Mouse (Mus musculus): ENCODE data around the gene Adgrl4. TPM values are rescaled to one million over a fixed set of nuclear protein-coding genes. Genes with fewer than 3 reads are reported as not detected.

The Adgrl4 gene
- 4.2 and 5.4 TPM in 2 replicates for polyA plus RNA-seq (2015; fragmentation: Nextera tagmentation; extraction: Ambion mirVana)

- no peak for ATAC-seq (ENCODE audit: insufficient number of reproducible peaks, insufficient read depth, low FRiP score, low TSS enrichment, low read depth)
- Histone ChIP-seq H3K36me3 (no peaks in the 10 kb centered on the region), H3K27ac (no peak within 1 kb of the TSS), H3K9me3 (no peaks in the 10 kb centered on the region), H3K9ac (peak within 1 kb of the TSS; percentile 60), H3K27me3 (peaks cover 5% of the 10 kb centered on the region; the same call in 1 of the 2 replicates), H3K4me1 (peaks cover 9% of the 10 kb centered on the region), H3K4me2 (peak within 1 kb of the TSS; percentile 59), H3K4me3 (peak within 1 kb of the TSS; percentile 29)
- WGBS: 3% methylated on average over 17 of the region's 17 CpGs
Measured at GRCm38 (mm10) chr3:151437693-151438092, at the start of gene Adgrl4. Adgrl4 (plus strand) TSS chr3:151437887.

- Histone ChIP-seq H3K9me3 (no peaks in the 10 kb centered on the region), H3K27me3 (no peaks in the 10 kb centered on the region), H3K27ac (no peak overlapping the region), H3K4me1 (no peaks in the 10 kb centered on the region), H3K4me3 (no peak overlapping the region), H3K36me3 (no peaks in the 10 kb centered on the region), H3K9ac (no peak overlapping the region), H3K4me2 (no peak overlapping the region)
- no peak for ATAC-seq (ENCODE audit: insufficient number of reproducible peaks, insufficient read depth, low FRiP score, low TSS enrichment, low read depth)
Measured at GRCm38 (mm10) chr3:151390912-151391311, 46.8 kb upstream of the Adgrl4 start.

GRCm38 (mm10) chr3:151392891-151393290, 44.8 kb upstream of the Adgrl4 start:
- Histone ChIP-seq H3K9me3 (no peaks in the 10 kb centered on the region), H3K27me3 (no peaks in the 10 kb centered on the region), H3K27ac (no peak overlapping the region), H3K4me1 (no peaks in the 10 kb centered on the region), H3K36me3 (no peaks in the 10 kb centered on the region), H3K4me3 (no peak overlapping the region), H3K4me2 (no peak overlapping the region), H3K9ac (no peak overlapping the region)
- 89% methylated on average over 4 of the region's 4 CpGs for WGBS
- no peak for ATAC-seq (ENCODE audit: insufficient number of reproducible peaks, insufficient read depth, low FRiP score, low TSS enrichment, low read depth)

GRCm38 (mm10) chr3:151393330-151393729, 44.4 kb upstream of the Adgrl4 start:
- H3K9ac ChIP-seq: no peak overlapping the region
- H3K4me1 ChIP-seq: no peaks in the 10 kb centered on the region
- no peak overlapping the region for H3K4me2 ChIP-seq
- H3K4me3 ChIP-seq: no peak overlapping the region
- WGBS: 85% methylated on average over 1 of the region's 1 CpGs
- H3K36me3 ChIP-seq: no peaks in the 10 kb centered on the region
- H3K9me3 ChIP-seq: no peaks in the 10 kb centered on the region
- no peak for ATAC-seq (ENCODE audit: insufficient number of reproducible peaks, insufficient read depth, low FRiP score, low TSS enrichment, low read depth)
- no peaks in the 10 kb centered on the region for H3K27me3 ChIP-seq
- no peak overlapping the region for H3K27ac ChIP-seq

GRCm38 (mm10) chr3:151399270-151399669, 38.4 kb upstream of the Adgrl4 start:
- no peak for ATAC-seq (ENCODE audit: insufficient number of reproducible peaks, insufficient read depth, low FRiP score, low TSS enrichment, low read depth)
- 68% methylated on average over 1 of the region's 1 CpGs for WGBS

GRCm38 (mm10) chr3:151411031-151411430, 26.7 kb upstream of the Adgrl4 start:
- Histone ChIP-seq H3K4me2 (no peak overlapping the region), H3K4me3 (no peak overlapping the region), H3K27me3 (no peaks in the 10 kb centered on the region), H3K36me3 (no peaks in the 10 kb centered on the region), H3K4me1 (no peaks in the 10 kb centered on the region), H3K9me3 (no peaks in the 10 kb centered on the region), H3K9ac (no peak overlapping the region), H3K27ac (no peak overlapping the region)
- ATAC-seq (ENCODE audit: insufficient number of reproducible peaks, insufficient read depth, low FRiP score, low TSS enrichment, low read depth): no peak
- 76% methylated on average over 2 of the region's 2 CpGs for WGBS

More at GRCm38 (mm10) chr3:151399270-151399669, 38.4 kb upstream of the Adgrl4 start:
- no peaks in the 10 kb centered on the region for H3K4me1 ChIP-seq
- no peak overlapping the region for H3K9ac ChIP-seq
- no peaks in the 10 kb centered on the region for H3K36me3 ChIP-seq
- H3K9me3 ChIP-seq: no peaks in the 10 kb centered on the region
- H3K27me3 ChIP-seq: no peaks in the 10 kb centered on the region
- H3K27ac ChIP-seq: no peak overlapping the region
- H3K4me3 ChIP-seq: no peak overlapping the region
- H3K4me2 ChIP-seq: no peak overlapping the region

GRCm38 (mm10) chr3:151411488-151411887, 26.2 kb upstream of the Adgrl4 start:
- no peak overlapping the region for H3K27ac ChIP-seq
- H3K4me1 ChIP-seq: no peaks in the 10 kb centered on the region
- H3K4me2 ChIP-seq: no peak overlapping the region
- no peak overlapping the region for H3K9ac ChIP-seq
- H3K9me3 ChIP-seq: no peaks in the 10 kb centered on the region
- ATAC-seq (ENCODE audit: insufficient number of reproducible peaks, insufficient read depth, low FRiP score, low TSS enrichment, low read depth): no peak
- 94% methylated on average over 4 of the region's 4 CpGs for WGBS
- H3K27me3 ChIP-seq: no peaks in the 10 kb centered on the region
- no peak overlapping the region for H3K4me3 ChIP-seq
- H3K36me3 ChIP-seq: no peaks in the 10 kb centered on the region

- no peak for ATAC-seq (ENCODE audit: insufficient number of reproducible peaks, insufficient read depth, low FRiP score, low TSS enrichment, low read depth)
- no peak overlapping the region for H3K27ac ChIP-seq
Measured at GRCm38 (mm10) chr3:151416931-151417330, 20.8 kb upstream of the Adgrl4 start.

GRCm38 (mm10) chr3:151417688-151418572, 19.8 kb upstream of the Adgrl4 start:
- no peak overlapping the region for H3K4me3 ChIP-seq
- no peaks in the 10 kb centered on the region for H3K9me3 ChIP-seq
- no peak overlapping the region for H3K4me2 ChIP-seq
- 68% methylated on average over 12 of the region's 12 CpGs for WGBS
- H3K36me3 ChIP-seq: no peaks in the 10 kb centered on the region
- ATAC-seq (ENCODE audit: insufficient number of reproducible peaks, insufficient read depth, low FRiP score, low TSS enrichment, low read depth): no peak
- no peak overlapping the region for H3K9ac ChIP-seq
- no peaks in the 10 kb centered on the region for H3K27me3 ChIP-seq
- H3K4me1 ChIP-seq: no peaks in the 10 kb centered on the region
- no peak overlapping the region for H3K27ac ChIP-seq

More at GRCm38 (mm10) chr3:151416931-151417330, 20.8 kb upstream of the Adgrl4 start:
- no peaks in the 10 kb centered on the region for H3K27me3 ChIP-seq
- H3K4me2 ChIP-seq: no peak overlapping the region
- H3K36me3 ChIP-seq: no peaks in the 10 kb centered on the region
- H3K9ac ChIP-seq: no peak overlapping the region
- H3K9me3 ChIP-seq: no peaks in the 10 kb centered on the region
- no peaks in the 10 kb centered on the region for H3K4me1 ChIP-seq
- H3K4me3 ChIP-seq: no peak overlapping the region

- no peaks in the 10 kb centered on the region for H3K9me3 ChIP-seq
- no peaks in the 10 kb centered on the region for H3K27me3 ChIP-seq
- no peak overlapping the region for H3K27ac ChIP-seq
- no peak overlapping the region for H3K4me2 ChIP-seq
- H3K36me3 ChIP-seq: no peaks in the 10 kb centered on the region
- no peak for ATAC-seq (ENCODE audit: insufficient number of reproducible peaks, insufficient read depth, low FRiP score, low TSS enrichment, low read depth)
- WGBS: 80% methylated on average over 9 of the region's 9 CpGs
- H3K4me1 ChIP-seq: no peaks in the 10 kb centered on the region
- no peak overlapping the region for H3K4me3 ChIP-seq
- no peak overlapping the region for H3K9ac ChIP-seq
Measured at GRCm38 (mm10) chr3:151424326-151425207, 13.1 kb upstream of the Adgrl4 start.

GRCm38 (mm10) chr3:151430106-151430505, 7.6 kb upstream of the Adgrl4 start:
- ATAC-seq (ENCODE audit: insufficient number of reproducible peaks, insufficient read depth, low FRiP score, low TSS enrichment, low read depth): no peak
- Histone ChIP-seq H3K9ac (no peak overlapping the region), H3K4me1 (no peaks in the 10 kb centered on the region), H3K27ac (no peak overlapping the region), H3K9me3 (no peaks in the 10 kb centered on the region), H3K4me2 (no peak overlapping the region), H3K4me3 (no peak overlapping the region), H3K36me3 (no peaks in the 10 kb centered on the region), H3K27me3 (no peaks in the 10 kb centered on the region)
- WGBS: 91% methylated on average over 3 of the region's 3 CpGs
